Mouse (Mus musculus): ENCODE measurements at regions not wholly inside any gene's neighbourhood (a gene's known extent, or its start where the extent isn't known, plus 50 kb on each side); places are given as distances from the start of the nearest gene placed in this dataset.

DNA sequence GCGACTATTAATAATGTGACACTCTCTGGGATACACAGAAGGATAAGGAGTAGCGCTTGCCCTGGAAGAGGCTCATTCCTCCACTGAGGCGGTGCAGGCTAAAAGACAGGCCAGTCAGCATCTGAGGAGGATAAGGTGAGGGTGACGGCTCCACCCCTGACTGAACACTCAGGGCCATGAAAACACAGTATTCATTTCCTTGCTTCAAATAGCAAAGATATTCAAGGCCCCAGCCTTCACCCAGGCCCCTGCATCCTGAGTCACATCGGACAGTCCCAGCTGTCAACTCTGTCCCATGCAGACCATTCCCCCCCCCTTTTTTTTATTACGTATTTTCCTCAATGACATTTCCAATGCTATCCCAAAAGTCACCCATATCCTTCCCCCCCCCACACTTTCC lies 118.9 kb upstream of the 1700012A03Rik start:
- TF ChIP-seq CTCF (IDR thresholded peaks at IDR 0.05; ENCODE audit: borderline replicate concordance, extremely low read depth, insufficient read depth, insufficient read length) (no peak), POLR2A (IDR thresholded peaks at IDR 0.05; ENCODE audit: borderline replicate concordance, extremely low read depth, insufficient read depth, insufficient read length, poor library complexity, severe bottlenecking) (no peak)
